Mouse (Mus musculus) monocyte, adult 59 days (primary cell): Measurements from ENCODE around the gene Klrb1c. TPM values are rescaled to one million over a fixed set of nuclear protein-coding genes. Genes with fewer than 3 reads are reported as not detected.

ENCODE experiments used
- total RNA-seq, 2 experiments: library from RNA; stranded (reverse); gene quantifications; one replicate each; pipeline ENCODE4 v1.2.4; 2023

Gene Klrb1c
- under 1 TPM; 0.27 to 0.60 TPM for total RNA-seq

DNA sequence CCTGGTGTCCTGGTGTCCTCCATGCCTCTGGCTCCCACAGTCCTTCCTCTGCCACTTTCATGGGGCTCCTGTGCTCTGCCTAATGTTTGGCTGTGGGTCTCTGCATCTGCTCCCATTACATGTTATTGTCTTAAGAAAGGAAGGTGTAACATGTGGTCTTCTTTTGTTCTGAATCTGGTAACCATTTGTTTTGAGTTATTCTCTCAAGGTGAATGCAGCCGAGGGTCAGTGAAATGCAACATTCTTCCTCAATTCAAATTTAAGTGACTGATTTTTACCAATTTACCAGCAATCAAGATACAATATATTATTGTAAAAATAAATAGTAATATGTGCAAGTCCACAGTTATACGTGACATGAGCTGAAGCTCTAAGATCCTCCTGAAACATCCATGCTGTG lies at the start of gene Klrb1c:
TSS of gene Klrb1c (minus strand) at position 101 of the 400 bp plus-strand sequence.

DNA sequence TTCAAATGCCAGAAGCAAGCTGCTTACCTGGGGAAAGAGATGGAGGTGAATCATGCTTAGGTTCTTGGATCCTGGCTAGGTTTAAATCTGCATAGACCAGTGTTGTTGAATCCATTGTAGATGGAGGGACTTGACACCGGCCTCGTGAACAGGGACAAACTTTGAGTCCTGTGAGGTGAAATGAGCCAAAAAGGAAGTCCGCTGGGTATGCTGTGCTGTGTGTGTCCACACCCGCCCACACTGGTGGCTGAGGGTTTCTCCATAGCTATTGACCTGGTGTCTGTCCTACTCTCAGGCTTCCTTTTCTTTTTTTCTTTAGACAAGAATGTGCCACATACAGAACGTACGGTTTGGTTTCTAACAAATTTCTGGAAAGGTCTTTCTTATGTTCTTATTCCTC lies 37.1 kb upstream of the Klrb1c start, which contains the start of the genes Gm44511 and Klrb1b:
TSS of gene Gm44511 (minus strand) at position 184 of the 400 bp plus-strand sequence.
TSS of gene Klrb1b (minus strand) at position 200 of the 400 bp plus-strand sequence.

Other genes with a start within 250 kb of the Klrb1c start
- gene A2ml1, start 207.6 kb downstream of the Klrb1c start, total RNA-seq, result not detected
- gene Klrb1a, start 165.7 kb downstream of the Klrb1c start, total RNA-seq, result not detected
- gene Clec2h, start 126.8 kb downstream of the Klrb1c start, total RNA-seq, result 1 to 10 TPM in 1 of 2 experiments, not detected in 1; 1.0 TPM
- not detected for gene Klrb1, start 66.2 kb downstream of the Klrb1c start, total RNA-seq
- not detected for gene Gm44511, start 37.1 kb upstream of the Klrb1c start, total RNA-seq
- gene Klrb1b, start 37.1 kb upstream of the Klrb1c start, total RNA-seq, result under 1 TPM in 1 of 2 experiments, not detected in 1; 0.50 TPM
- 10 to 100 TPM; 32.5 to 32.6 TPM for gene Clec2i, start 98.4 kb upstream of the Klrb1c start, total RNA-seq
- gene BC035044, start 101.9 kb upstream of the Klrb1c start, total RNA-seq, result 100 to 1,000 TPM in 1 of 2 experiments, 10 to 100 TPM in 1; 97.2 to 102 TPM
- gene Clec2g, start 145.2 kb upstream of the Klrb1c start, total RNA-seq, result 1 to 10 TPM; 7.1 to 7.8 TPM